Mouse (Mus musculus) liver, adult 2 months (tissue): Measurements from ENCODE around the gene Psmb9.

Experiments
- CTCF ChIP-seq: fragments of 200-500 bp; IDR thresholded peaks from 2 replicates; pipeline ENCODE4 v1.5.1; 2011; ENCODE audit warnings: low read depth, low read length, control low read depth
- POLR2A ChIP-seq: fragments of 200-500 bp; IDR thresholded peaks from 2 replicates; pipeline ENCODE4 v1.6.1; 2011; ENCODE audit warnings: low read length, control low read depth; ENCODE audit not compliant: insufficient read depth; ENCODE audit errors: extremely low read depth

GRCm38 (mm10) chr17:34188986-34189385, 1.4 kb upstream of the Psmb9 start:
- TF ChIP-seq POLR2A (no peak), CTCF (no peak)
